Mouse (Mus musculus) heart, embryonic 11.5 days (tissue): ENCODE results near the gene Prim1. TPM values are rescaled to one million over a fixed set of nuclear protein-coding genes. Genes with fewer than 3 reads are reported as not detected.

Experiments
- ATAC-seq: fragments of 200-750 bp; cut with Nextera tagmentation; replicated peaks from 2 replicates; pipeline ENCODE4 v1.8.0; 2017; ENCODE audit warnings: moderate library complexity; ENCODE audit not compliant: insufficient number of reproducible peaks, low FRiP score, low TSS enrichment
- H3K27ac ChIP-seq: fragments of 300-500 bp; sonication (generic); 2 replicates; pipeline ENCODE4 v1.5.1; 2014; ENCODE audit warnings: mild to moderate bottlenecking, low read depth, low read length
- H3K27me3 ChIP-seq: fragments of 300-500 bp; sonication (generic); 2 replicates; pipeline ENCODE4 v1.6.1; 2014; ENCODE audit warnings: mild to moderate bottlenecking, low read length, mixed read lengths; ENCODE audit not compliant: control insufficient read depth, insufficient read depth
- H3K36me3 ChIP-seq: fragments of 300-500 bp; sonication (generic); 2 replicates; pipeline ENCODE4 v1.6.1; 2014; ENCODE audit warnings: mild to moderate bottlenecking, low read length, moderate library complexity, mixed read lengths; ENCODE audit not compliant: control insufficient read depth, insufficient read depth
- H3K4me1 ChIP-seq: fragments of 300-500 bp; sonication (generic); 2 replicates; pipeline ENCODE4 v1.6.1; 2014; ENCODE audit warnings: low read length; ENCODE audit not compliant: control insufficient read depth, insufficient read depth
- H3K4me2 ChIP-seq: fragments of 300-500 bp; sonication (generic); 2 replicates; pipeline ENCODE4 v1.6.1; 2014; ENCODE audit warnings: mild to moderate bottlenecking, moderate library complexity
- H3K4me3 ChIP-seq: fragments of 300-500 bp; sonication (generic); 2 replicates; pipeline ENCODE4 v1.5.1; 2014; ENCODE audit warnings: low read depth, low read length
- H3K9ac ChIP-seq: fragments of 300-500 bp; sonication (generic); 2 replicates; pipeline ENCODE4 v1.6.1; 2014; ENCODE audit warnings: mild to moderate bottlenecking, low read depth, low read length, moderate library complexity
- H3K9me3 ChIP-seq: fragments of 300-500 bp; sonication (generic); replicated peaks from 2 replicates; pipeline ENCODE4 v1.6.1; 2016; ENCODE audit warnings: low read length; ENCODE audit not compliant: control insufficient read depth
- WGBS: fragments of 180-500 bp; shearing (Covaris S2); extraction: QIAGEN DNeasy Blood & Tissue Kit; methylation state at CpG from one replicate; pipeline ENCODE4 v1.1.7; 2014; ENCODE audit not compliant: insufficient replicate concordance; 5-methylcytosine and 5-hydroxymethylcytosine counted together
- polyA plus RNA-seq: library from polyadenylated mRNA; unstranded; fragments of >200 nt; fragmentation: Nextera tagmentation; extraction: Ambion mirVana; gene quantifications from 2 replicates; pipeline ENCODE4 v1.2.1, GENCODE M21; 2014

Gene Prim1
- polyA plus RNA-seq: 56.0 and 61.4 TPM in 2 replicates

- H3K9ac ChIP-seq: peak within 1 kb of the TSS; percentile 82
- H3K27me3 ChIP-seq: no peaks in the 10 kb centered on the region
- peak within 1 kb of the TSS; percentile 82 for H3K4me2 ChIP-seq
- H3K27ac ChIP-seq: peak within 1 kb of the TSS; percentile 54; the same call in 1 of the 2 replicates
- peaks cover 6% of the 10 kb centered on the region; the same call in 1 of the 2 replicates for H3K36me3 ChIP-seq
- WGBS: 7% methylated on average over 31 of the region's 31 CpGs
- peak; percentile 85 for ATAC-seq
- no peaks in the 10 kb centered on the region for H3K4me1 ChIP-seq
- peak within 1 kb of the TSS; percentile 81 for H3K4me3 ChIP-seq
- H3K9me3 ChIP-seq: no peaks in the 10 kb centered on the region
These were observed at the start of gene Prim1 for GRCm38 (mm10) chr10:128015068-128015934. TSS of gene Prim1 (plus strand) at chr10:128015168.

GRCm38 (mm10) chr10:127966506-127966905 lies 48.5 kb upstream of the Prim1 start:
- no peak overlapping the region for H3K4me3 ChIP-seq

GRCm38 (mm10) chr10:127969820-127970219 lies 45.1 kb upstream of the Prim1 start:
- H3K9ac ChIP-seq: no peak overlapping the region
- 56% methylated on average over 4 of the region's 4 CpGs for WGBS
- no peak for ATAC-seq

More at GRCm38 (mm10) chr10:127966506-127966905, 48.5 kb upstream of the Prim1 start:
- Histone ChIP-seq H3K9ac (no peak overlapping the region), H3K9me3 (no peaks in the 10 kb centered on the region), H3K4me1 (no peaks in the 10 kb centered on the region), H3K36me3 (no peaks in the 10 kb centered on the region), H3K27ac (no peak overlapping the region), H3K4me2 (no peak overlapping the region), H3K27me3 (no peaks in the 10 kb centered on the region)
- ATAC-seq: no peak
- WGBS: 85% methylated on average over 6 of the region's 6 CpGs

GRCm38 (mm10) chr10:127970359-127970831 lies 44.6 kb upstream of the Prim1 start:
- Histone ChIP-seq H3K4me1 (no peaks in the 10 kb centered on the region), H3K9me3 (no peaks in the 10 kb centered on the region), H3K27ac (no peak overlapping the region), H3K27me3 (no peaks in the 10 kb centered on the region), H3K36me3 (no peaks in the 10 kb centered on the region), H3K4me3 (no peak overlapping the region), H3K4me2 (no peak overlapping the region), H3K9ac (no peak overlapping the region)
- no peak for ATAC-seq
- WGBS: 53% methylated on average over 3 of the region's 3 CpGs

More at GRCm38 (mm10) chr10:127969820-127970219, 45.1 kb upstream of the Prim1 start:
- H3K27ac ChIP-seq: no peak overlapping the region
- no peaks in the 10 kb centered on the region for H3K27me3 ChIP-seq
- no peaks in the 10 kb centered on the region for H3K36me3 ChIP-seq
- no peaks in the 10 kb centered on the region for H3K9me3 ChIP-seq
- no peak overlapping the region for H3K4me3 ChIP-seq
- no peak overlapping the region for H3K4me2 ChIP-seq
- no peaks in the 10 kb centered on the region for H3K4me1 ChIP-seq

GRCm38 (mm10) chr10:127971135-127971534 lies 43.8 kb upstream of the Prim1 start:
- H3K27me3 ChIP-seq: no peaks in the 10 kb centered on the region
- ATAC-seq: no peak
- H3K9me3 ChIP-seq: no peaks in the 10 kb centered on the region
- no peak overlapping the region for H3K4me2 ChIP-seq
- H3K9ac ChIP-seq: no peak overlapping the region
- H3K27ac ChIP-seq: no peak overlapping the region
- no peaks in the 10 kb centered on the region for H3K4me1 ChIP-seq
- no peak overlapping the region for H3K4me3 ChIP-seq
- H3K36me3 ChIP-seq: no peaks in the 10 kb centered on the region
- 59% methylated on average over 3 of the region's 3 CpGs for WGBS

- H3K4me2 ChIP-seq: no peak overlapping the region
- no peak overlapping the region for H3K9ac ChIP-seq
- ATAC-seq: no peak
- no peaks in the 10 kb centered on the region for H3K36me3 ChIP-seq
- no peak overlapping the region for H3K27ac ChIP-seq
- no peak overlapping the region for H3K4me3 ChIP-seq
- no peaks in the 10 kb centered on the region for H3K27me3 ChIP-seq
- no peaks in the 10 kb centered on the region for H3K4me1 ChIP-seq
- H3K9me3 ChIP-seq: no peaks in the 10 kb centered on the region
- WGBS: 77% methylated on average over 3 of the region's 3 CpGs
These were observed 40.9 kb upstream of the Prim1 start for GRCm38 (mm10) chr10:127974062-127974461.

GRCm38 (mm10) chr10:127975503-127975902 lies 39.5 kb upstream of the Prim1 start:
- Histone ChIP-seq H3K9ac (no peak overlapping the region), H3K9me3 (no peaks in the 10 kb centered on the region), H3K36me3 (no peaks in the 10 kb centered on the region), H3K4me1 (no peaks in the 10 kb centered on the region), H3K27me3 (no peaks in the 10 kb centered on the region), H3K4me3 (no peak overlapping the region), H3K4me2 (no peak overlapping the region), H3K27ac (no peak overlapping the region)
- WGBS: 28% methylated on average over 1 of the region's 1 CpGs
- no peak for ATAC-seq

GRCm38 (mm10) chr10:127984650-127985049 lies 30.3 kb upstream of the Prim1 start:
- no peak overlapping the region for H3K27ac ChIP-seq
- WGBS: 74% methylated on average over 5 of the region's 5 CpGs

More at GRCm38 (mm10) chr10:127984650-127985049, 30.3 kb upstream of the Prim1 start:
- no peaks in the 10 kb centered on the region for H3K36me3 ChIP-seq
- no peak overlapping the region for H3K4me3 ChIP-seq
- ATAC-seq: no peak
- H3K4me2 ChIP-seq: no peak overlapping the region
- H3K27me3 ChIP-seq: no peaks in the 10 kb centered on the region
- H3K4me1 ChIP-seq: no peaks in the 10 kb centered on the region
- no peaks in the 10 kb centered on the region for H3K9me3 ChIP-seq
- H3K9ac ChIP-seq: no peak overlapping the region
